Mouse (Mus musculus): ENCODE data around the gene B230219D22Rik. TPM values are rescaled to one million over a fixed set of nuclear protein-coding genes. Genes with fewer than 3 reads are reported as not detected.
"Not testable (repeated sequence)": the region's sequence is repeated elsewhere in the genome, so short reads cannot be mapped to it uniquely, and the experiment has no call there.

Gene B230219D22Rik
- polyA plus RNA-seq, 1 experiment, result 7.5 TPM

DNA sequence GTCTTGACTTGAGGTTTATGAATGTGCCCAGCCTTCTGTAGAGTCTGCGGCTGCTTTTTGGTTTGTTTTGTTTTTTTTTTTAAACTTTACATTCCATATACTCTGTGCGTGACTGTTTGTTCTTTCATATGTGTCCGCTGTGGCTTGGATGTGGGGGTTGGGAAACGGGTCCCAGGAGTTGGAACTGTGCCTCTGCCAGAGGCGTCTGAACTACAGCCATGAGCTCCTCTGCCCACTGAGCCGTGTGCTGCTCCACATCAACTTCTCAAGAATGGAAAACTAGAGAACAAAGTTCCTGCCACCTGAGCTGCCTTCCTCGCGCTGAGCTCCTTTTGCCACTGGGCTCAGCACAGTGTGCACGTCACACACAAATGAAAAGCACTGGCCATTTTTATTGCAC lies 10.7 kb upstream of the B230219D22Rik start:
- TF ChIP-seq POLR2A (IDR thresholded peaks at IDR 0.05; ENCODE audit: low read depth, low read length) (no peak), CTCF (IDR thresholded peaks at IDR 0.05; ENCODE audit: extremely low read depth, insufficient read length, insufficient replicate concordance, low read depth, low read length) (no peak)
- H3K4me3 ChIP-seq (ENCODE audit: low read depth, low read length), result no peak overlapping the region
- H3K27ac ChIP-seq (ENCODE audit: insufficient read depth, low read depth, low read length), result no peak overlapping the region
- no peaks in the 10 kb centered on the region for H3K4me1 ChIP-seq (ENCODE audit: control insufficient read depth, insufficient read depth, insufficient read length, low read length)
- H3K27me3 ChIP-seq (ENCODE audit: control insufficient read depth, insufficient read depth, low read length), result no peaks in the 10 kb centered on the region
- WGBS, result 88% methylated on average over 9 of the region's 9 CpGs
- H3K36me3 ChIP-seq (ENCODE audit: control insufficient read depth, insufficient read depth, low read length), result peaks cover 35% of the 10 kb centered on the region

DNA sequence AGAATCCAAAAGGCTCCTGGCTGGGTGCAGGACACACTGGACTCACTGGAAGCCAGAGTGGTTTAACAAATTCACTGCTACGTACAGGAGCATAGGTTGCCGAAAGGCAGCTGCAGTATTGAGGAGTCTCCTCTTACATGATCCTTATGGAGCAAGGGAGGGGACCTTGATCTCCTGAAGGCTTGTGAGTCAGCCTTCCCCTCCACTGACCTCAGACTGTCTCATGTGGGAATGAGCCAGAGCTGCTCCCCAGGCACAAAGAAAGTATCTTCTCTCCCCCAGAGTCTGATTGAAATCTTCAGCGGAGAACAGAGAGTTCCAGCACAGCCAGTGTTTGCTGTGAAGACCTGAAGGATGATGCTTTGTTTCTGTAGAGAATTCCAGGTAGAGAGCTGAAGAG lies 9.3 kb upstream of the B230219D22Rik start:
- no peaks in the 10 kb centered on the region for H3K4me1 ChIP-seq (ENCODE audit: control insufficient read depth, insufficient read depth, insufficient read length, low read length)
- peaks cover 21% of the 10 kb centered on the region for H3K36me3 ChIP-seq (ENCODE audit: control insufficient read depth, insufficient read depth, low read length)
- TF ChIP-seq POLR2A (IDR thresholded peaks at IDR 0.05; ENCODE audit: low read depth, low read length) (no peak), CTCF (IDR thresholded peaks at IDR 0.05; ENCODE audit: extremely low read depth, insufficient read length, insufficient replicate concordance, low read depth, low read length) (no peak)
- WGBS, result 87% methylated on average over 3 of the region's 3 CpGs
- no peak overlapping the region for H3K4me3 ChIP-seq (ENCODE audit: low read depth, low read length)
- H3K27ac ChIP-seq (ENCODE audit: insufficient read depth, low read depth, low read length), result no peak overlapping the region
- no peaks in the 10 kb centered on the region for H3K27me3 ChIP-seq (ENCODE audit: control insufficient read depth, insufficient read depth, low read length)

DNA sequence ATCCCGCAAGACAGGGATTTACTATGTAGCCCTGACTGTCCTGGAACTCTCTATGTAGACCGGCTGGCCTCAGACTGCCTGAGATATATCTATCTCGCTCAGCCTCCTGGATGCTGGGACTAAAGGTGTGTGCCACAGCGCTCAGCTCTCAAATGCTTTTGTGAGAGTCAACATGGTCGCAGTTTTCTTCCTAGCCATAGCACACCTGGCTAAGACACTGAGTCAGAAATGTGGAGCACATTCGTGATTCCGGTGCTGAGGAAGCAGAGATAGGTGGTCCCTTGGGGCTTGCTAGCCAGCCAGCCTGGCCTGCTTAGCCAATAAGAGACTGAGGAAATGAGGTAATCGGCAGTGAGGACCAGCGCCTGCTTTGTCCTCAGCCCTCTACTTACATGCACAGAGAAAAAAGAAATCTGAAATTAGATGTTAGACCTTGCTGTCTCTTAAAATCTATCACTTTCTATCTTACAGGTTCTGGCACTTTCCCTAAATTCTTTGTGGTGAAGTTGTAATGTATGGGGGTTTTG lies 6.8 kb upstream of the B230219D22Rik start:
- H3K36me3 ChIP-seq (ENCODE audit: control insufficient read depth, insufficient read depth, low read length), result peaks cover 8% of the 10 kb centered on the region
- TF ChIP-seq POLR2A (IDR thresholded peaks at IDR 0.05; ENCODE audit: low read depth, low read length) (no peak), CTCF (IDR thresholded peaks at IDR 0.05; ENCODE audit: extremely low read depth, insufficient read length, insufficient replicate concordance, low read depth, low read length) (no peak)
- no peak overlapping the region for H3K4me3 ChIP-seq (ENCODE audit: low read depth, low read length)
- H3K27me3 ChIP-seq (ENCODE audit: control insufficient read depth, insufficient read depth, low read length), result no peaks in the 10 kb centered on the region
- no peak overlapping the region for H3K27ac ChIP-seq (ENCODE audit: insufficient read depth, low read depth, low read length)
- H3K4me1 ChIP-seq (ENCODE audit: control insufficient read depth, insufficient read depth, insufficient read length, low read length), result no peaks in the 10 kb centered on the region
- WGBS, result 79% methylated on average over 9 of the region's 9 CpGs

DNA sequence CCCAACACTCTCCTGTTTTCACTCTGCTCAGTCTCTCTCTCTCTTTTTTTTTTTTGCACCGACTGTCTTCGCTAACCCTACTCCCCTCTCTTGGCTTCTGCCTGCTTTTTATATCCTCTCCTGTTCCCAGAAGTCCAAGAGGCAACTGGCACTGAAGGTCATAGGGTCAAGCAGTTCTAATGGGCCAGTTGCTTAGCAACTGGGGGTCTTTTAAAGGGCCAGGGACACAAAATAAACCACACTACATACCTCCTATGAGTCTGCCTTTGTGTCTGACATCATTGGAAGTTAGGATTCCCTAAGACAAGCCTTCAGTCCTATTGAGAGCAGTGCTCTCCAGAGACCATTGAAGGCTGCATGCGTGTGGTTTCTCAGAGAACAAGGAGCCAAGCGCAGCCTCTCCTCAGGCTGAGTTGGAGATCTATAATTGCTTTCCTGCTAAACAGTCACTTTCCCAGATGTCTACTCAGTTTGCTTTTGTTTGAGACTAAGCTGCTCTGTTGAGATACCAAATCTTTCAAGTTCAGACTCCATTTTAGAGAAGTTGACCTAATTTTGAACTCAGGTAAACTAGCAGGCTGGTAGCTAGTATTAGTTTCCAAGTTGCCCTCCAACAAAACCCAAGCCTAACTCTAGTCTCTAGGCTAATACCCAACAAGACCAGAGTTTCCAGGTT lies 4.9 kb upstream of the B230219D22Rik start:
- no peaks in the 10 kb centered on the region for H3K36me3 ChIP-seq (ENCODE audit: control insufficient read depth, insufficient read depth, low read length)
- no peaks in the 10 kb centered on the region for H3K4me1 ChIP-seq (ENCODE audit: control insufficient read depth, insufficient read depth, insufficient read length, low read length)
- H3K27me3 ChIP-seq (ENCODE audit: control insufficient read depth, insufficient read depth, low read length), result no peaks in the 10 kb centered on the region
- H3K27ac ChIP-seq (ENCODE audit: insufficient read depth, low read depth, low read length), result no peak overlapping the region
- WGBS, result 63% methylated on average over 4 of the region's 4 CpGs
- H3K4me3 ChIP-seq (ENCODE audit: low read depth, low read length), result no peak overlapping the region
- TF ChIP-seq POLR2A (IDR thresholded peaks at IDR 0.05; ENCODE audit: low read depth, low read length) (no peak), CTCF (IDR thresholded peaks at IDR 0.05; ENCODE audit: extremely low read depth, insufficient read length, insufficient replicate concordance, low read depth, low read length) (no peak)

DNA sequence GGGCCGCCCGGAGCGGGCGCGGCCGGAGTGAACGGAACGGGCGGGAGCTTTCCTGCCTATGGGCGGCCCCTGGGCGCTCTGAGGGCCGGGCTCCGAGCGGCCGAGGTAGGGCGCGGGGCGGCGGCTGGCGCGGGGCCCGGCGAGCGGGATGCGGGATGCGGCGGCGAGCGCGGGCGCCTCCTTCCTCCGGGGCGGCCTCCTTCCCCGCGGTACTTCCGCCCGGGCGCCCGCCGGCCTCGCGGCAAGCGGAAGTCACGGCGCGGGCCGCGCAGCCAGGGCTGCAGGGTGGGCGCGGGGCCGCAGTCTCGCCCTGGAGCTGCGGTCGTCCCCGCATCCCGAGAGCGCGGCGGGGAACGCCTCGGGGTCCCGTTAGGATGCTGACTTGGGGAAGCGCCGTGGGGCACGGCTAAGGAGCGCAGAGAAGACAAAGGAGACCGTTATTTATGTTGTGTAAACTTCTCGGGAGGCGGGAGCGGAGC lies 358 bp downstream of the B230219D22Rik start:
- peak overlapping the region; percentile 78 for H3K27ac ChIP-seq (ENCODE audit: insufficient read depth, low read depth, low read length)
- H3K4me3 ChIP-seq (ENCODE audit: low read depth, low read length), result peak overlapping the region; percentile 99
- under 1% methylated on average over 70 of the region's 70 CpGs for WGBS
- H3K27me3 ChIP-seq (ENCODE audit: control insufficient read depth, insufficient read depth, low read length), result no peaks in the 10 kb centered on the region
- no peaks in the 10 kb centered on the region; the same call in 1 of the 2 replicates for H3K4me1 ChIP-seq (ENCODE audit: control insufficient read depth, insufficient read depth, insufficient read length, low read length)
- no peak for TF ChIP-seq POLR2A (IDR thresholded peaks at IDR 0.05; ENCODE audit: low read depth, low read length)
- no peak for TF ChIP-seq CTCF (IDR thresholded peaks at IDR 0.05; ENCODE audit: extremely low read depth, insufficient read length, insufficient replicate concordance, low read depth, low read length)
- H3K36me3 ChIP-seq (ENCODE audit: control insufficient read depth, insufficient read depth, low read length), result peaks cover 2% of the 10 kb centered on the region; the same call in 1 of the 2 replicates

DNA sequence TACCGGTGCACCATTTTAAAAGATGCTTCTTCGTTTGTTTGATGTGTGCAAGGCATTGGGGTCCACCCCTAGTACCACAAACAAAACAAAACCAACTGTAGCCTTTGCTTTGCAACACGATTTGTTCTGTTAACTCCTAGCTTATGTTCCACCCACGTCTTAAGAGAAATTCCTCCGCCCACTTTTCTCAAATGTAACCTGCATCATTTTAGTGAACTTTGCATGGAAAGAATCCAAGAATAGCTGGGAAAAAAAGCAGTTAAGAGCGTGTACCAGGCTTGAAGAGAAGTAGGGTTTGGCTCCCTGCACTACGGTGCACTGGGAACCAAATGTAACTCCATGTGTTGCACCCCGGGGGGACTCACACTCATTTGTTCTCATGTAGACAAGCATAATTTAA lies 1.2 kb downstream of the B230219D22Rik start:
- TF ChIP-seq CTCF (IDR thresholded peaks at IDR 0.05; ENCODE audit: extremely low read depth, insufficient read length, insufficient replicate concordance, low read depth, low read length) (no peak), POLR2A (IDR thresholded peaks at IDR 0.05; ENCODE audit: low read depth, low read length) (no peak)
- H3K27ac ChIP-seq (ENCODE audit: insufficient read depth, low read depth, low read length), result no peak overlapping the region
- H3K4me3 ChIP-seq (ENCODE audit: low read depth, low read length), result no peak overlapping the region
- WGBS, result 4% methylated on average over 8 of the region's 8 CpGs
- peaks cover 4% of the 10 kb centered on the region for H3K36me3 ChIP-seq (ENCODE audit: control insufficient read depth, insufficient read depth, low read length)
- H3K4me1 ChIP-seq (ENCODE audit: control insufficient read depth, insufficient read depth, insufficient read length, low read length), result no peaks in the 10 kb centered on the region; the same call in 1 of the 2 replicates
- H3K27me3 ChIP-seq (ENCODE audit: control insufficient read depth, insufficient read depth, low read length), result no peaks in the 10 kb centered on the region

DNA sequence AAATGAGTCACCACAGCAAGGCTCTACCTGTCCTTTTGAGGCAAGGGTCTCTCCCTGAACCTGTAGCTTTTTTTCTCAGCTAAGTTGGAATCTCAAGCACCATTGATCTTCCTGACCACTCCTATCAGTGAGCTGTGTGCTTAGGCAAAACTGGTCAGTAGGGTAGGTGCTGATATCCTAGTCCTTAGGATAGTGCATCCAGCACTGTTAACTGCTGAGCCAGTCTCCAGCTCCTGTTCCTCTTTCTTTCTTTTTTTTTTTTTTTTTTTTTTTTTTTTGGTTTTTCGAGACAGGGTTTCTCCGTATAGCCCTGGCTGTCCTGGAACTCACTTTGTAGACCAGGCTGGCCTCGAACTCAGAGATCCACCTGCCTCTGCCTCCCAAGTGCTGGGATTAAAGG lies 3.1 kb downstream of the B230219D22Rik start:
- H3K27ac ChIP-seq (ENCODE audit: insufficient read depth, low read depth, low read length); H3K27me3 ChIP-seq (ENCODE audit: control insufficient read depth, insufficient read depth, low read length); H3K4me1 ChIP-seq (ENCODE audit: control insufficient read depth, insufficient read depth, insufficient read length, low read length); H3K4me3 ChIP-seq (ENCODE audit: low read depth, low read length): not testable (repeated sequence)
- peaks cover 16% of the 10 kb centered on the region for H3K36me3 ChIP-seq (ENCODE audit: control insufficient read depth, insufficient read depth, low read length)
- 63% methylated on average over 2 of the region's 3 CpGs for WGBS

All from small intestine, adult 2 months (tissue).